In genomic region chr11:98545711-98546231, GRCm38 (mm10) we compare ENCODE assay signal across 9 mouse cellular contexts. TPM values are rescaled to one million over a fixed set of nuclear protein-coding genes. Genes with fewer than 3 reads are reported as not detected.
DNase-seq lines count a peak whose midpoint lies in the region; ATAC-seq lines count a peak whose summit lies in the region.
"Had no signal": no experiment of that assay in that cellular context is flagged by ENCODE, and none has a peak within 500 bp of the region (broad histone marks: within the 10 kb centered on the region; RNA-seq: fewer than 3 reads in every experiment).

Ikzf3 (minus strand) TSS chr11:98546031.

- no peak within 1 kb of the TSS for H3K27ac ChIP-seq in kidney, embryonic 14.5 days (ENCODE audit: low read depth, low read length)
- H3K27ac ChIP-seq: macrophage had no signal

- H3K27me3 ChIP-seq in kidney, embryonic 14.5 days (ENCODE audit: control insufficient read depth, insufficient read depth, low read length), result peaks cover 54% of the 10 kb centered on the region

- peak within 1 kb of the TSS; percentile 41 for H3K4me3 ChIP-seq in kidney, embryonic 14.5 days (ENCODE audit: low read length)

- DNase-seq in heart, adult 11 months, result peak; percentile 91
- DNase-seq in heart, adult 8-10 months (ENCODE audit: low spot score), result no peak
- peak; percentile 38 to 50 for DNase-seq in cerebellum, postnatal 10 days
- peak; percentile 10 to 20 for DNase-seq in heart, adult 9 months (ENCODE audit: low spot score in 2 of 2)
- DNase-seq in lung, postnatal 10 days, result peak; percentile 24
- peak; percentile 61 for DNase-seq in retina, embryonic 14.5 days (ENCODE audit: low spot score)
- DNase-seq in thymus, postnatal 25 days, result peak; percentile 86

- H3K9me3 ChIP-seq in kidney, embryonic 14.5 days (ENCODE audit: control insufficient read depth, low read length), result no peaks in the 10 kb centered on the region

- no peaks in the 10 kb centered on the region for H3K36me3 ChIP-seq in kidney, embryonic 14.5 days (ENCODE audit: control insufficient read depth, insufficient read depth, low read length)

- peak within 1 kb of the TSS; percentile 44 for H3K9ac ChIP-seq in kidney, embryonic 14.5 days (ENCODE audit: low read depth, low read length)

- no peak for ATAC-seq in kidney, embryonic 14.5 days (ENCODE audit: low FRiP score, low TSS enrichment)

- peak within 1 kb of the TSS; percentile 73 for H3K4me2 ChIP-seq in kidney, embryonic 14.5 days (replicated peaks; ENCODE audit: low read depth, low read length)

- H3K4me1 ChIP-seq in kidney, embryonic 14.5 days (ENCODE audit: control insufficient read depth, insufficient read depth, low read length), result 0 out of 2 replicates have a peak, but pooled peaks cover 4% of the 10 kb centered on the region

- WGBS in kidney, embryonic 14.5 days, result 2% methylated on average over 58 of the region's 58 CpGs

RNA-seq across cellular contexts. Expression of gene Ikzf3, which starts in this region (rescaled TPM):
- total RNA-seq in heart, adult 8-10 months (2022), result 1 to 10 TPM in 2 of 4 experiments, under 1 TPM in 2; 0.47 to 1.3 (median 0.86) TPM
- 0.26 and 0.73 TPM in 2 replicates for polyA plus RNA-seq in kidney, embryonic 14.5 days (2014; fragmentation: Nextera tagmentation; extraction: Ambion mirVana)
